Mouse (Mus musculus): ENCODE results near the gene Parp8. TPM values are rescaled to one million over a fixed set of nuclear protein-coding genes. Genes with fewer than 3 reads are reported as not detected.

Parp8 gene
- total RNA-seq, 1 experiment from 2014 or later, result 98.3 TPM

DNA sequence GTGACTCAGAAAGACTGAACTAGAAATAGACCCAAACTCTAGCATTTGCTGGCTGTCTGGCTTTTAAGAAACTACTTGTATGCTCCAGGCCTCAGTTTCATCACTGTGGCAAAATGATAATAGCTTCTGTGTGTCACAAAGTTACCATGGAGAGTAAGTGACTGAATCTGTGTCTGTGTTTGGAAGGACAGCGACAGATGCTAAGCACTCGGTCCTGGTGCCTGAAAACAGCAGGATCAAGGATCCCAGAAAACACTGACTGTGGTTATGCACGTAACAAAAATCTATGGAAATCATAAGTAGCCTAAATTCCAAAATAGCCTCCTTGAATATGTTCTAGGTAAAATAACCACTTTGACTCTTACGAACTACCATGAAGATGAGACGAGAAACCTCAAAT, 126.9 kb downstream of the Parp8 start:
- no peak for ATAC-seq (replicated peaks; ENCODE audit: low read depth, poor library complexity, severe bottlenecking)

DNA sequence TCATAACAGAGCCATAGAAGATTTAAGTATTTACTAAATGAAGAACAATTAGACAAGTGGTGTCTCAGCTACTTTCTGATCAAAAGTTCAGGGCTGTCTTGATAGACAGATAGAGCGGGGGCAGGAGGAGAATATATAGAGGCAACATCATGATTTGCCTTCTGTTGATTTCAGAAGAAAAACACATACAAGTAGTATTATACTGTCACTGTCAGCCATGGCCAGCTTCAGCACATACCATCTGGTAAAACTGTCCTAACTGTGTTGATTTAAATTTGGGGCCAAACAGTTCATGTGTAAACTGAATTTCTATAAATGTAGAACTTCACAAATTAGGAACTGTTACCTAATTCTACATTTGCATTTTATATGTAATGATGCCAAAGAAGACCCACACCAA, 127.6 kb downstream of the Parp8 start:
- ATAC-seq (replicated peaks; ENCODE audit: low read depth, poor library complexity, severe bottlenecking), result no peak

DNA sequence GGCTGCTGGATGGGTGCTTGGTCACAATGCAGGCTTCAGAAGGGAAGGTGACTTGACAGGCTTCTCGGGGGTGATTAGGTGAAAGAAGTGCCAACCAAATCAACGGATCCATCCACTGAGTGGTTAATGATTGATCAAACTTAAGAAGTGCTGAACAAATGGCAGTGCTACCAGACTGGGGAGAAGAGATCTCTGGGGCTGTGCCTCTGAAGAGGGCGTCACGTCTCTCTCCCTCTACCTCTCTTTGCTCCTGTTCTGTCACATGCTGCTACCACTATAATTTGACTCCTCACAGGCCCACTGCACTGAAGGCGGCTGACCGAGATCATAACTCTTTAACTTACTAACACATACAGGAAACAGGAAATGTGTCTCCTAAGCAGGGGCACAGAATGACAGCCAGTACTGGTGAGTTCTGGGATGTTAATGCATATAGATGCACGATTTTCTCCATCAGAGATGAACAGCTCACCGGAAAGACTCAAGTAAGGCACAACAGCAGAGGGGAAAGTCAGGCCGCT, 140.9 kb downstream of the Parp8 start:
- ATAC-seq (replicated peaks; ENCODE audit: low read depth, poor library complexity, severe bottlenecking), result peak; percentile 71

- no peak for ATAC-seq (replicated peaks; ENCODE audit: low read depth, poor library complexity, severe bottlenecking)
Observed at GRCm38 (mm10) chr13:116882226-116882625, 143.1 kb downstream of the Parp8 start.

DNA sequence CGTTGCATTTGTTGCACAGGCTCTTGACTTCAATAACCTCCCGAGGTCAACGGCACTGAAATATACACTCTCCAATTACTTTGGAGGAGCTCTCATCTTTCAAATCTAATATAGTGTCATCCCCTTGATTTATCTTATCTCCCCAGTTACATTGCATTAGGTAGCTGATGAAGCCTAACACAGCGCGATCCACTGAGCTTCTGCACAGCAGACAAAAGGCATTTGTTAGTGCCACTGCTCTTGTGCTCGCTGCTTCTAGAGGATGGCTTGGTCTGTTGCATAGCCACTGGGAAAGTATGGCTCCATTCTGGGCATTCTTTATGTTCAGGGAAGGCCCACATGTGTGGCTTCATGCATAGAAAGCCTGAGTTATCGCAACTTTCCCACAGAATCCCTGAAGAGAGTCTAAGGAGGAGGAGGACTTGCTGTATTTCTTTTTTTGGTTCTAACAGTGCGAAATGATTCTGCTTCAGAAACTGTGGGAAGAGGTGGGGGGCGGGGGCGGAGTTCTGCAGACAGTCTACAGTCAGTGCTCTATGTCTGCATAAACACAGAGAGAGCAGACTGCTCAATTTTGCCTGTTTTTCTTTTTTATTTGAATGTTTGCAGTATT, 145.7 kb downstream of the Parp8 start:
- no peak for ATAC-seq (replicated peaks; ENCODE audit: low read depth, poor library complexity, severe bottlenecking)

- ATAC-seq (replicated peaks; ENCODE audit: low read depth, poor library complexity, severe bottlenecking), result no peak
Observed at GRCm38 (mm10) chr13:116870221-116870620, 155.1 kb downstream of the Parp8 start.

DNA sequence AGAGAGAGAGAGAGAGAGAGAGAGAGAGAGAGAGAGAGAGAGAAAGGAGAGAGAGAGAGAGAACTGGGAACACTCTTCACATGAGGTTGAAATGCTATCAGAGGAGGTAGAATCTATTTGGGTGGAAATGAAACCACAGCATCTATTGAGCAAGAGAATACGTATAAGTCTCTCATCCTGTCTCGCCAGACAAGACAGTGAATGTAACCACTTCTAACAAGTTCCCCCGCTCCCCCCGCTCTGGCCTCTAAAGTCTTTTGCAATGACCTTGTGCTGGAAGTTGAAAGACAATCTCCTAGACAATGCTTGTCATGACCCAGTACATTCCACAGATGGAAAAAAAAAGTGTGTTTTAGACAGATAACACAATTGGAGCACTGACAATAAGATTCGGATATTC, 181.4 kb downstream of the Parp8 start:
- peak; percentile 99 for ATAC-seq (replicated peaks; ENCODE audit: low read depth, poor library complexity, severe bottlenecking)

DNA sequence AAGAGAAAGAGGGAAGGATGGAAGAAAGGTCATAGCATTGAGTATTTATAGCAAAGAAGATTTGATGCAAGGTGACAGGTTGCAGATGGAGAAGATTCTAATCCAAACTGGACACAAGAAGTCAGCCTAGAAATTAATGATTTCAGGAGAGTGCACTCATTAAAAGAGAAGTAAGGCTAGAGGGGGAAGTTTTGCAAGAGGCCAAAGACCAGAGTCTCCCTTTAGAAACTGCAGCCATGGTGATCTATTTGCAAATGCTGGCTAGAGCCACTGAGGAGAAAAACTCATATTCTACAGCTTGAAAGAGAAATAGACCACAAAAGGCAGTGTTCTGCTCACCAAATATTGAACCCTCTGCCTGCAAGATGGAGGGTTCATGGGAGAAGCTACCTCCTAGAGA, 194.4 kb downstream of the Parp8 start:
- no peak for ATAC-seq (replicated peaks; ENCODE audit: low read depth, poor library complexity, severe bottlenecking)

DNA sequence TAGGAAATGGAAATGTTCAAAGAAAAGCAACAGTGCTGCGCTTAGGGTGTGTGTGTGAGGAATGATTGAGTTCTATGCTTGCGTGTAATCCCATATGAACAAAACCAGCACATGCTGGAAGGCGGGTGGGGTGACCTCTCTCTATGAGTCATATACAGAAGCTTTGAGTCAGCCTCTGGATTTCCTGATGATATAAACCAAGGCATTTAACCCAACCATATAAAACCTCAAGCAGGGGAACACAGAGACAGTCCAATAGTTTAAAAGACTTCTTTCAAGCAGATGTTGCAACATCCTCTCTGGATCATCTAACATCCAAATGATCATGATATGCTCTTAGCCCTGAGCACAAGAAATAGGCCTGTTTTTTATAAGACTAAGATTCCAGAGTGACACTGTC, 196.3 kb downstream of the Parp8 start:
- ATAC-seq (replicated peaks; ENCODE audit: low read depth, poor library complexity, severe bottlenecking), result no peak

- no peak for ATAC-seq (replicated peaks; ENCODE audit: low read depth, poor library complexity, severe bottlenecking)
Observed at GRCm38 (mm10) chr13:116811456-116811855, 213.9 kb downstream of the Parp8 start.

Other genes with a start within 250 kb of the Parp8 start
- gene Emb, start 183.0 kb upstream of the Parp8 start, total RNA-seq (2017), result 368 TPM in 2 replicates
- 0.24 and 0.27 TPM in 2 replicates for gene Gm17509, start 195.5 kb upstream of the Parp8 start, total RNA-seq (2017)